Mouse (Mus musculus): ENCODE data around the gene Evi5l.

DNA sequence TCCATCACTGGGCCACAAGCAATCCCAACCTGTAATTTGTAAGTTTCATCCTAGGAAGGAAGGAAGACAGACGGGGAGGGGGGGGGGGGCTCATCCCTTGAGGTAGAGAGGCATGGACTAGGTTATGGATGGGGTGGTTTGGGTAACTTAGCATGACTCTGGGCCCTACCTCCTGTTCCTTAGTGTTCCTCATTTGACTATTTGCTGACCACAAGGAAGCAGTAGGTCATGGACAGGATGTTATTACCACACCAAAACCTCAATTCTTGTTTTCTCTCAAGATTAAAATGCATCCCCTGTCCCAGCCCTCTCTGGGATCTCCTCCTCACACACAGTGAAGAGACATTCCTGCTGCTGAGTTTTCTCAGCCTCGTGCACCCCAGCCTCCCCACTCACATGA lies 35.0 kb downstream of the Evi5l start:
- TF ChIP-seq CTCF (conservative IDR thresholded peaks at IDR 0.05; ENCODE audit: insufficient read depth, insufficient read length, low read depth, low read length) (no peak), POLR2A (IDR thresholded peaks at IDR 0.05; ENCODE audit: low read depth, low read length) (no peak)

Data from kidney, adult 2 months (tissue).